Mouse (Mus musculus) testis, postnatal 14 days (tissue): ENCODE measurements around the gene Golga3.
A peak's percentile ranks its signal among the peaks of the same experiment; 100 is the strongest.

Source experiments
- DNase-seq: peaks from one replicate; pipeline ENCODE4 v3.0.0; 2021; ENCODE audit warnings: low spot score

Golga3 gene

GRCm38 (mm10) chr5:110176362-110177020 lies at the start of gene Golga3:
Gene Golga3 (plus strand): TSS chr5:110176701.
- peak; percentile 94 for DNase-seq

- peak; percentile 98 for DNase-seq
Observed at GRCm38 (mm10) chr5:110135293-110136086, 41.0 kb upstream of the Golga3 start, which contains the start of gene Chfr. Gene Chfr (plus strand): TSS chr5:110135842.

GRCm38 (mm10) chr5:110136087-110136464 lies 40.4 kb upstream of the Golga3 start:
- no peak for DNase-seq

- no peak for DNase-seq
Observed at GRCm38 (mm10) chr5:110137816-110138215, 38.7 kb upstream of the Golga3 start.

- DNase-seq: no peak
Observed at GRCm38 (mm10) chr5:110139325-110139724, 37.2 kb upstream of the Golga3 start.

- no peak for DNase-seq
Observed at GRCm38 (mm10) chr5:110140424-110140823, 36.1 kb upstream of the Golga3 start.

- DNase-seq: no peak
Observed at GRCm38 (mm10) chr5:110142309-110142708, 34.2 kb upstream of the Golga3 start.

- no peak for DNase-seq
Observed at GRCm38 (mm10) chr5:110143007-110143406, 33.5 kb upstream of the Golga3 start.

GRCm38 (mm10) chr5:110169374-110169773 lies 7.1 kb upstream of the Golga3 start:
- no peak for DNase-seq

GRCm38 (mm10) chr5:110177021-110177420 lies 520 bp downstream of the Golga3 start:
- no peak for DNase-seq

GRCm38 (mm10) chr5:110178628-110179027 lies 2.1 kb downstream of the Golga3 start:
- DNase-seq: no peak

- no peak for DNase-seq
Observed at GRCm38 (mm10) chr5:110181716-110182115, 5.2 kb downstream of the Golga3 start.

GRCm38 (mm10) chr5:110203164-110203895 lies 26.8 kb downstream of the Golga3 start:
- DNase-seq: no peak

GRCm38 (mm10) chr5:110204777-110205176 lies 28.3 kb downstream of the Golga3 start:
- no peak for DNase-seq

GRCm38 (mm10) chr5:110211312-110211711 lies 34.8 kb downstream of the Golga3 start:
- DNase-seq: no peak

- no peak for DNase-seq
Observed at GRCm38 (mm10) chr5:110216780-110217179, 40.3 kb downstream of the Golga3 start.

GRCm38 (mm10) chr5:110220331-110220730 lies 43.8 kb downstream of the Golga3 start:
- no peak for DNase-seq

- DNase-seq: no peak
Observed at GRCm38 (mm10) chr5:110222757-110223156, 46.3 kb downstream of the Golga3 start.

- DNase-seq: no peak
Observed at GRCm38 (mm10) chr5:110225056-110225455, 48.6 kb downstream of the Golga3 start.

GRCm38 (mm10) chr5:110227336-110227883 lies 50.9 kb downstream of the Golga3 start:
- DNase-seq: no peak

- no peak for DNase-seq
Observed at GRCm38 (mm10) chr5:110230401-110230779, 53.9 kb downstream of the Golga3 start.

GRCm38 (mm10) chr5:110230780-110231461 lies 54.4 kb downstream of the Golga3 start, which contains the start of gene Ankle2:
Gene Ankle2 (plus strand): TSS chr5:110231004.
- peak; percentile 94 for DNase-seq
